Mouse (Mus musculus) small intestine, adult 10 weeks (tissue): ENCODE measurements around the gene Srsf10. TPM values are rescaled to one million over a fixed set of nuclear protein-coding genes. Genes with fewer than 3 reads are reported as not detected.

Source experiments
- polyA plus RNA-seq: library from polyadenylated mRNA; stranded (reverse); fragments of 350-450 nt; fragmentation: Illumina TruSeq; extraction: RNeasy Lipid Tissue Mini Kit (QIAGEN cat#74804); gene quantifications from one replicate; pipeline ENCODE4 v1.2.3, GENCODE M21; 2014; ENCODE audit warnings: low replicate concordance

Srsf10 gene
- polyA plus RNA-seq = 241 TPM

GRCm38 (mm10) chr4:135855536-135856222, at the start of gene Srsf10:
TSS of gene Srsf10 (plus strand) at chr4:135855747.

DNA sequence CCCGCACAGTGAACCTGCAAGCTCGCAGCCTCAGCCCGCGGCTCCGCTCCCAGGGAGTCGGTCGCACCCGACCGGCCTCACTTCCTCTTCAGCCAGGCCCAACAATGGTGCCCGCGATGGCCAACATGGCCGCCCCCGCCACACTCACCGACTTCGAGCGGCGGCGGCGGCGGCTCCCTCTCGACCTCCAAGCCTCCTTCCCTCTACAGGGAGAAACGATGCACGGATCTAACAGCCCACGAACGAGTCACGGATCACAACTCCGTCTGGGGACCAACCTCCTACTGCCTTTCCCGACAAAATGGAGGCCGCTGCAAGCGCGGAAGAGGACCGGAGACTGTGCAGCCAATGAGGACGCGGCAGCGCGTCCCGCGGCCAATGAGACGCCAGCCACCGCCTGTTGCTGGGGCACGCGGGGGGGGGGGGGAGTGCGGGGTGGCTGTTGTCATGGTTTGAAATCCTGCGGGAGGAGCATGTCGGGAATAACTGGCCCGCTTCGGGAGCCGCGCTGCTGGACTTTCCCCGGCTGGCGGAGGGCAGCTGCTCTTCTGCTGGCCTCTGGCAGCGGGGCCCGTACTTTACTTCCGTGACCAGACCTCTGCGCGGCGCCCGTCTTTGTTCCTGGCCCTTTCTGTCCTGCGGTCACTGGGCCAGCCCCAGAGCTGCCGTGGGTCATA, 18.1 kb downstream of the Srsf10 start, which contains the start of gene Pnrc2:
TSS of gene Pnrc2 (minus strand) at position 325 of the 677 bp plus-strand sequence.

GRCm38 (mm10) chr4:135895071-135895571, 39.6 kb downstream of the Srsf10 start, which contains the start of gene Cnr2:
TSS of gene Cnr2 (plus strand) at chr4:135895394.

Other genes with a start within 250 kb of the Srsf10 start
- 6.3 TPM for gene Ifnlr1, start 169.5 kb upstream of the Srsf10 start, polyA plus RNA-seq
- gene Il22ra1, start 127.6 kb upstream of the Srsf10 start, polyA plus RNA-seq = 2.0 TPM
- 1.4 TPM for gene Myom3, start 96.0 kb upstream of the Srsf10 start, polyA plus RNA-seq
- gene Pnrc2, start 18.1 kb downstream of the Srsf10 start, polyA plus RNA-seq = 390 TPM
- 0.41 TPM for gene Cnr2, start 39.6 kb downstream of the Srsf10 start, polyA plus RNA-seq
- 73.7 TPM for gene Fuca1, start 65.0 kb downstream of the Srsf10 start, polyA plus RNA-seq
- gene Hmgcl, start 90.7 kb downstream of the Srsf10 start, polyA plus RNA-seq = 8.0 TPM
- 0.37 TPM for gene Gale, start 108.0 kb downstream of the Srsf10 start, polyA plus RNA-seq
- 0.33 TPM for gene Lypla2, start 116.9 kb downstream of the Srsf10 start, polyA plus RNA-seq
- 37.9 TPM for gene Pithd1, start 131.5 kb downstream of the Srsf10 start, polyA plus RNA-seq
- gene Eloa, start 166.0 kb downstream of the Srsf10 start, polyA plus RNA-seq = 12.7 TPM
- 132 TPM for gene Rpl11, start 197.7 kb downstream of the Srsf10 start, polyA plus RNA-seq